In the genomic region with DNA sequence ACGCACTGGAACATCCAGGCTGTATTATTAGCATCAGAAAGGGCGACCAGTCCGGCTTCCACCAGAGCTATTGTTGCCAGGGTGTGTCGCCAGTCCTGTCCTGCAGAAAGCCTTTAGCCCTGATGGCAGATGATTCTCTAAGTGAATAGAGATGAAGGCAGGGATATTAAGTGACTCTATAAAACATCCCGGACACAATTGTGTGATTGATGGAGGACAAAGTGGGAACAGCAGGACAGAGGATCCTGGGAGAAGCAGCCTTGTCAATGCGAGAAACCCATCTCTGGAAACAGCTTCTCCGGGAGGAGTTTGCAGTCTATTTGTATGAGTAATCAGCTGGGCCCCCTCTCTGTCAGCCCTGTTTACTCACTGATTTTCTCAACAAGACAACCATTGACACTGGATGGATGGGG, we compare ENCODE assay signal across 18 mouse cellular contexts.
A peak's percentile ranks its signal among the peaks of the same experiment; 100 is the strongest.
DNase-seq lines count a peak whose midpoint lies in the region; ATAC-seq and TF ChIP-seq lines count a peak whose summit lies in the region.
"Had no signal": no experiment of that assay in that cellular context is flagged by ENCODE, and none has a peak within 500 bp of the region (broad histone marks: within the 10 kb centered on the region; RNA-seq: fewer than 3 reads in every experiment).

No protein-coding gene starts in this region.

- 2% methylated on average over 7 of the region's 7 CpGs for WGBS in hindbrain, embryonic 11.5 days
- WGBS in hindbrain, embryonic 16.5 days: 4% methylated on average over 7 of the region's 7 CpGs

- no peaks in the 10 kb centered on the region for H3K9me3 ChIP-seq in hindbrain, embryonic 11.5 days (ENCODE audit: control insufficient read depth, low read length)
- no peaks in the 10 kb centered on the region for H3K9me3 ChIP-seq in hindbrain, embryonic 16.5 days (ENCODE audit: control insufficient read depth, low read length)
- H3K9me3 ChIP-seq in ES-Bruce4 (replicated peaks; ENCODE audit: control insufficient read depth, insufficient read depth, low read length, poor library complexity, severe bottlenecking): no peaks in the 10 kb centered on the region
- H3K9me3 ChIP-seq: heart, embryonic 12.5 days; limb, embryonic 12.5 days; liver, embryonic 15.5 days had no signal

- peak; percentile 92 for TF ChIP-seq EP300 in ES-Bruce4 (IDR thresholded peaks at IDR 0.05; ENCODE audit: insufficient read depth, low read depth, low read length)

- no peak overlapping the region for H3K9ac ChIP-seq in hindbrain, embryonic 11.5 days (ENCODE audit: low read depth, low read length)
- H3K9ac ChIP-seq in hindbrain, embryonic 16.5 days (ENCODE audit: low read depth, low read length): no peak overlapping the region
- H3K9ac ChIP-seq in ES-Bruce4 (ENCODE audit: low read depth, poor library complexity, severe bottlenecking): peak overlapping the region; percentile 15; the same call in 1 of the 2 replicates
- H3K9ac ChIP-seq: heart, embryonic 12.5 days; limb, embryonic 12.5 days; liver, embryonic 15.5 days had no signal

- peak; percentile 77 for ATAC-seq in hindbrain, embryonic 11.5 days (ENCODE audit: low FRiP score)
- ATAC-seq in hindbrain, embryonic 16.5 days: no peak

- H3K4me3 ChIP-seq in hindbrain, embryonic 11.5 days (ENCODE audit: low read depth, low read length): no peak overlapping the region
- no peak overlapping the region for H3K4me3 ChIP-seq in hindbrain, embryonic 16.5 days (ENCODE audit: low read length)
- H3K4me3 ChIP-seq in ES-Bruce4 (ENCODE audit: low read depth, low read length): no peak overlapping the region
- H3K4me3 ChIP-seq: heart, embryonic 12.5 days; limb, embryonic 12.5 days; liver, embryonic 15.5 days had no signal

- H3K27ac ChIP-seq in hindbrain, embryonic 11.5 days (ENCODE audit: low read depth, low read length): no peak overlapping the region
- no peak overlapping the region for H3K27ac ChIP-seq in hindbrain, embryonic 16.5 days (ENCODE audit: low read depth, low read length)
- H3K27ac ChIP-seq in ES-Bruce4 (ENCODE audit: insufficient read depth, low read length): no peak overlapping the region
- H3K27ac ChIP-seq: limb, embryonic 12.5 days; liver, embryonic 15.5 days; macrophage had no signal

- H3K27me3 ChIP-seq in hindbrain, embryonic 11.5 days (ENCODE audit: control insufficient read depth, insufficient read depth, low read length): peaks cover 77% of the 10 kb centered on the region
- H3K27me3 ChIP-seq in hindbrain, embryonic 16.5 days (replicated peaks; ENCODE audit: control insufficient read depth, insufficient read depth, low read length): peaks cover 46% of the 10 kb centered on the region
- peaks cover 7% of the 10 kb centered on the region for H3K27me3 ChIP-seq in ES-Bruce4 (ENCODE audit: control insufficient read depth, insufficient read depth, low read length, poor library complexity, severe bottlenecking)

- peaks cover 2% of the 10 kb centered on the region; the same call in 1 of the 2 replicates for H3K4me1 ChIP-seq in hindbrain, embryonic 11.5 days (replicated peaks; ENCODE audit: control insufficient read depth, insufficient read depth, low read length)
- peaks cover 13% of the 10 kb centered on the region for H3K4me1 ChIP-seq in hindbrain, embryonic 16.5 days (ENCODE audit: control insufficient read depth, insufficient read depth, low read depth, low read length)
- H3K4me1 ChIP-seq in ES-Bruce4 (ENCODE audit: control insufficient read depth, insufficient read depth, low read length): peaks cover 2% of the 10 kb centered on the region

- no peak for TF ChIP-seq CTCF in ES-Bruce4 (IDR thresholded peaks at IDR 0.05; ENCODE audit: low read depth, low read length)
- TF ChIP-seq CTCF in brain, embryonic 14.5 days (IDR thresholded peaks at IDR 0.05; ENCODE audit: borderline replicate concordance, extremely low read depth, insufficient read depth, insufficient read length): no peak

- no peak overlapping the region for H3K4me2 ChIP-seq in hindbrain, embryonic 11.5 days (replicated peaks; ENCODE audit: low read depth, low read length)
- no peak overlapping the region for H3K4me2 ChIP-seq in hindbrain, embryonic 16.5 days (ENCODE audit: low read length)
- H3K4me2 ChIP-seq: heart, embryonic 12.5 days; limb, embryonic 12.5 days; liver, embryonic 15.5 days had no signal

- TF ChIP-seq POLR2A in ES-Bruce4 (IDR thresholded peaks at IDR 0.05; ENCODE audit: insufficient read depth, low read length): no peak
- TF ChIP-seq POLR2A in brain, embryonic 14.5 days (IDR thresholded peaks at IDR 0.05; ENCODE audit: borderline replicate concordance, extremely low read depth, insufficient read depth, insufficient read length, poor library complexity, severe bottlenecking): no peak

- H3K36me3 ChIP-seq in hindbrain, embryonic 11.5 days (ENCODE audit: control insufficient read depth, insufficient read depth, low read length): no peaks in the 10 kb centered on the region
- no peaks in the 10 kb centered on the region for H3K36me3 ChIP-seq in hindbrain, embryonic 16.5 days (ENCODE audit: control insufficient read depth, insufficient read depth, low read length)
- no peaks in the 10 kb centered on the region for H3K36me3 ChIP-seq in ES-Bruce4 (ENCODE audit: control insufficient read depth, insufficient read depth, low read length, poor library complexity, severe bottlenecking)
- H3K36me3 ChIP-seq: heart, embryonic 12.5 days; limb, embryonic 12.5 days; liver, embryonic 15.5 days had no signal

- DNase-seq in hindbrain, embryonic 11.5 days (ENCODE audit: low spot score): peak; percentile 66
- DNase-seq in brain, embryonic 14.5 days (ENCODE audit: low read depth): peak; percentile 66
- DNase-seq in mesoderm, embryonic 11.5 days (ENCODE audit: low read depth, low spot score): peak; percentile 73
- no peak for DNase-seq in spleen, adult 12 weeks (ENCODE audit: low spot score)
- no peak for DNase-seq in lung, postnatal 25 days (ENCODE audit: low spot score)
- no peak for DNase-seq in thymus, postnatal 36 days
- DNase-seq: cerebellum, adult 9-10 months; gastrocnemius, postnatal 14 days; heart, postnatal 4 days; kidney, adult 8-10 months; layer of hippocampus, postnatal 36 days; right cerebral cortex, adult 18-20 months had no signal

Comparison
In these comparisons a context has a peak if more than half of its experiments do, and no peak if none do; other contexts are left out.
1. DNase-seq: peak in hindbrain, embryonic 11.5 days (single experiment), brain, embryonic 14.5 days (single experiment) and mesoderm, embryonic 11.5 days (single experiment); none in spleen, adult 12 weeks (single experiment), lung, postnatal 25 days (single experiment) and thymus, postnatal 36 days (0 of 2).